ENCODE assay signal across 8 mouse cellular contexts in the genomic region with DNA sequence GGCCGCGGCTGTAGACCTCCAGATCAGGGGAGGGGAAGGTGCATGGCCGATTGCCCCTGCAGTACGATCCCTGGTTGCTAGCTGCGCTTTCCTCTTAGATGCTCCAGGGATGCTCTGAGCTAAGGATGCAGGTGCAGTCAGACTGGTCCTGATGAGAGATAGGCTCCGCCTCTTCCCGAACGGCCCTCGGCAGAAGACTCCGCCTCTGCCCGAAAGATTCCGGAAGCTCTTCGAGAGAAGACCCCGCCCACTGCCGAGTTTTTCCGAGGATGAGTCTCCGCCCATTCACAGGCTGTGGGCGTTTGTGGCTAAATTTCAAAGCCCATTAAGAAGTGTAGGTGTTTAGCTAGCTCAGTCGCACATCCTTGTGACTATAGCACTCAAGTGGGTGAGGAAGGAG. TPM values are rescaled to one million over a fixed set of nuclear protein-coding genes. Genes with fewer than 3 reads are reported as not detected.
DNase-seq lines count a peak whose midpoint lies in the region; ATAC-seq lines count a peak whose summit lies in the region.
"Not testable (repeated sequence)": the region's sequence is repeated elsewhere in the genome, so short reads cannot be mapped to it uniquely, and the experiment has no call there.

No protein-coding gene starts in this region.

- ATAC-seq in erythroblast, adult 5-6 weeks (replicated peaks; ENCODE audit: low FRiP score, poor library complexity, severe bottlenecking) = peak; percentile 84
- peak; percentile 50 for ATAC-seq in limb, embryonic 12.5 days (ENCODE audit: insufficient number of reproducible peaks, insufficient read depth, low FRiP score, low TSS enrichment, low read depth)
- ATAC-seq in midbrain, embryonic 13.5 days = peak; percentile 86

- not testable (repeated sequence) for H3K27ac ChIP-seq in heart, embryonic 10.5 days; limb, embryonic 12.5 days
- H3K27ac ChIP-seq in midbrain, embryonic 13.5 days = peak overlapping the region; percentile 54; the same call in 1 of the 2 replicates

- H3K4me1 ChIP-seq in heart, embryonic 10.5 days; limb, embryonic 12.5 days (replicated peaks); midbrain, embryonic 13.5 days (replicated peaks): not testable (repeated sequence)

- not testable (repeated sequence) for H3K9ac ChIP-seq in limb, embryonic 12.5 days (replicated peaks); midbrain, embryonic 13.5 days (replicated peaks)

- DNase-seq in 416B (ENCODE audit: low read depth) = peak; percentile 49
- DNase-seq in brain, adult 2 months (ENCODE audit: low read depth, low spot score) = peak; percentile 96
- peak; percentile 87 for DNase-seq in heart, embryonic 10.5 days (ENCODE audit: low spot score)
- DNase-seq in kidney, adult 9 months = peak; percentile 94
- DNase-seq in skeletal muscle tissue, adult 2 months (ENCODE audit: low read depth, low spot score) = peak; percentile 40

- H3K27me3 ChIP-seq in heart, embryonic 10.5 days (ENCODE audit: insufficient read depth, poor library complexity, severe bottlenecking); limb, embryonic 12.5 days; midbrain, embryonic 13.5 days: not testable (repeated sequence)

- H3K4me3 ChIP-seq in heart, embryonic 10.5 days = not testable (repeated sequence)
- H3K4me3 ChIP-seq in limb, embryonic 12.5 days (replicated peaks) = 0 out of 2 replicates have a peak overlapping the region, but pooled peaks have one; percentile 18
- H3K4me3 ChIP-seq in midbrain, embryonic 13.5 days (replicated peaks) = peak overlapping the region; percentile 58

- H3K36me3 ChIP-seq in heart, embryonic 10.5 days; limb, embryonic 12.5 days; midbrain, embryonic 13.5 days: not testable (repeated sequence)

- under 1% methylated on average over 19 of the region's 19 CpGs for WGBS in heart, embryonic 10.5 days
- under 1% methylated on average over 19 of the region's 19 CpGs for WGBS in limb, embryonic 12.5 days
- WGBS in midbrain, embryonic 13.5 days = under 1% methylated on average over 19 of the region's 19 CpGs

- H3K4me2 ChIP-seq in limb, embryonic 12.5 days = peak overlapping the region; percentile 43
- peak overlapping the region; percentile 55 for H3K4me2 ChIP-seq in midbrain, embryonic 13.5 days (replicated peaks)

- H3K9me3 ChIP-seq in heart, embryonic 10.5 days; limb, embryonic 12.5 days; midbrain, embryonic 13.5 days: not testable (repeated sequence)

RNA-seq across cellular contexts. Expression of a gene that starts 2.6 kb away (rescaled TPM):
- total RNA-seq in erythroblast, adult 5-6 weeks (2015; ENCODE audit: low replicate concordance) = 0.19 TPM in 1 of 2 replicates, not detected in the other
- 0.85 TPM in 1 of 2 replicates, not detected in the other for total RNA-seq in erythroblast, adult 5-6 weeks (2017; ENCODE audit: low replicate concordance)
- polyA plus RNA-seq in heart, embryonic 10.5 days (2016; fragmentation: Nextera tagmentation; extraction: Ambion mirVana) = 11.8 and 15.8 TPM in 2 replicates
- polyA plus RNA-seq in limb, embryonic 12.5 days (2016; fragmentation: Nextera tagmentation; extraction: Ambion mirVana) = 32.0 and 36.8 TPM in 2 replicates
- polyA plus RNA-seq in midbrain, embryonic 13.5 days (2015; fragmentation: Nextera tagmentation; extraction: Ambion mirVana) = 200 and 211 TPM in 2 replicates

RNA-seq across cellular contexts. Expression of a gene that starts 55.8 kb away (rescaled TPM):
- 99.9 and 111 TPM in 2 replicates for total RNA-seq in erythroblast, adult 5-6 weeks (2015; ENCODE audit: low replicate concordance)
- total RNA-seq in erythroblast, adult 5-6 weeks (2017; ENCODE audit: low replicate concordance) = 90.6 and 102 TPM in 2 replicates
- 40.5 and 42.5 TPM in 2 replicates for polyA plus RNA-seq in heart, embryonic 10.5 days (2016; fragmentation: Nextera tagmentation; extraction: Ambion mirVana)
- polyA plus RNA-seq in limb, embryonic 12.5 days (2016; fragmentation: Nextera tagmentation; extraction: Ambion mirVana) = 39.7 and 41.2 TPM in 2 replicates
- 51.1 and 52.1 TPM in 2 replicates for polyA plus RNA-seq in midbrain, embryonic 13.5 days (2015; fragmentation: Nextera tagmentation; extraction: Ambion mirVana)

Comparison
In these comparisons a context has a peak if more than half of its experiments do, and no peak if none do; other contexts are left out.
1. DNase-seq: peak in every context shown above with its lines; median percentile 96 in brain, adult 2 months; 94 in kidney, adult 9 months; 87 in heart, embryonic 10.5 days; 49 in 416B; 40 in skeletal muscle tissue, adult 2 months.